Mouse (Mus musculus) lung, embryonic 16.5 days (tissue): ENCODE results near the gene Klhl2. TPM values are rescaled to one million over a fixed set of nuclear protein-coding genes. Genes with fewer than 3 reads are reported as not detected.

ENCODE experiments used
- ATAC-seq: fragments of 200-750 bp; cut with Nextera tagmentation; 2 replicates; pipeline ENCODE4 v1.8.0; 2017; ENCODE audit warnings: low read depth, mild to moderate bottlenecking, moderate library complexity
- H3K27ac ChIP-seq: fragments of 300-500 bp; sonication (generic); 2 replicates; pipeline ENCODE4 v1.5.1; 2014; ENCODE audit warnings: mild to moderate bottlenecking, control low read depth, low read length
- H3K27me3 ChIP-seq: fragments of 300-500 bp; sonication (generic); 2 replicates; pipeline ENCODE4 v1.6.1; 2014; ENCODE audit warnings: low read depth, low read length, mixed read lengths; ENCODE audit not compliant: control insufficient read depth, insufficient read depth
- H3K36me3 ChIP-seq: fragments of 300-500 bp; sonication (generic); 2 replicates; pipeline ENCODE4 v1.6.1; 2014; ENCODE audit warnings: low read length; ENCODE audit not compliant: control insufficient read depth, insufficient read depth
- H3K4me1 ChIP-seq: fragments of 300-500 bp; sonication (generic); replicated peaks from 2 replicates; pipeline ENCODE4 v1.6.1; 2014; ENCODE audit warnings: low read length, mixed read lengths; ENCODE audit not compliant: control insufficient read depth, insufficient read depth
- H3K4me2 ChIP-seq: fragments of 300-500 bp; sonication (generic); 2 replicates; pipeline ENCODE4 v1.6.1; 2014; ENCODE audit warnings: low read depth, low read length, control low read depth
- H3K4me3 ChIP-seq: fragments of 300-500 bp; sonication (generic); 2 replicates; pipeline ENCODE4 v1.5.1; 2014; ENCODE audit warnings: mild to moderate bottlenecking, low read length, control low read depth
- H3K9ac ChIP-seq: fragments of 300-500 bp; sonication (generic); 2 replicates; pipeline ENCODE4 v1.6.1; 2014; ENCODE audit warnings: low read length, control low read depth
- H3K9me3 ChIP-seq: fragments of 300-500 bp; sonication (generic); 2 replicates; pipeline ENCODE4 v1.6.1; 2016; ENCODE audit warnings: low read length; ENCODE audit not compliant: control insufficient read depth
- WGBS: fragments of 180-500 bp; shearing (Covaris S2); extraction: QIAGEN DNeasy Blood & Tissue Kit; methylation state at CpG from one replicate; pipeline ENCODE4 v1.1.7; 2014; 5-methylcytosine and 5-hydroxymethylcytosine counted together
- polyA plus RNA-seq: library from polyadenylated mRNA; unstranded; fragments of >200 nt; fragmentation: Nextera tagmentation; extraction: Ambion mirVana; gene quantifications from 2 replicates; pipeline ENCODE4 v1.2.1, GENCODE M21; 2015

The Klhl2 gene
- 3.9 and 4.2 TPM in 2 replicates for polyA plus RNA-seq

DNA sequence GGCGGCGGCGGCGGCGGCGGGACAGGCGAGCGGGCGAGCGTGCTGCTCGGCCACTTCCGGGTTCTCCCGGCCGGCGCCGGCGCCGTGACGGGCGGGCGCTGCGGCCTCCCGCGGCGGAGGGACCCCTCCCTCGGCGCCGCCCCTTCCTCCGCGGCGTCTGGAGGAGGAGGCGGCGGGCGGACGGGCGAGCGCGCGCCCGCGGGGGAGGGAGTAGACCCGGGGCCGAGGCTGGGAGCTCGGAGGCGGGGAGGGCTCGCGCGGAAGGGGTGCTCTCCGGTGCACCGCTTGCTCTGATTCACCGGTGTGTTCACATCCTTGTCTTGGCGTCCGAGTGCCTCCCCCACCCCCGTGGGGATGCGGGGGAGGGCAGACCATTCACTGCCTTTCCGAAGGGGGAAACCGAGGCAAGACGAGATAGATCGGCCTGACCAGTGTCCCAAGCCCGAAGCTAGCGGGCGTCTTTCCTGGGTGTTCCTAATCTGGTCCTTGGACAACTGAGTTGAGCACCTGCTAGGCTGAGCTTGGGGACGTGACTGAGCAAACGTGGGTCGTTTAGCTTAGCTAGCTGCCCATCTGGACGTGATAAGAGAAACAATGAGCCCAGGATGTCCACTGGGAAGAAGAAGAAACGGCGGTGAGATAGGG lies at the start of gene Klhl2:
Gene Klhl2, minus strand, starts transcription at position 121 of the 645 bp plus-strand sequence.
- H3K27ac ChIP-seq = peak within 1 kb of the TSS; percentile 36; the same call in 1 of the 2 replicates
- H3K4me3 ChIP-seq = peak within 1 kb of the TSS; percentile 91
- peak within 1 kb of the TSS; percentile 87 for H3K9ac ChIP-seq
- peak within 1 kb of the TSS; percentile 74 for H3K4me2 ChIP-seq
- no peaks in the 10 kb centered on the region for H3K9me3 ChIP-seq
- peaks cover 14% of the 10 kb centered on the region for H3K4me1 ChIP-seq
- H3K36me3 ChIP-seq = no peaks in the 10 kb centered on the region
- ATAC-seq = peak; percentile 96
- under 1% methylated on average over 54 of the region's 68 CpGs for WGBS
- no peaks in the 10 kb centered on the region for H3K27me3 ChIP-seq

DNA sequence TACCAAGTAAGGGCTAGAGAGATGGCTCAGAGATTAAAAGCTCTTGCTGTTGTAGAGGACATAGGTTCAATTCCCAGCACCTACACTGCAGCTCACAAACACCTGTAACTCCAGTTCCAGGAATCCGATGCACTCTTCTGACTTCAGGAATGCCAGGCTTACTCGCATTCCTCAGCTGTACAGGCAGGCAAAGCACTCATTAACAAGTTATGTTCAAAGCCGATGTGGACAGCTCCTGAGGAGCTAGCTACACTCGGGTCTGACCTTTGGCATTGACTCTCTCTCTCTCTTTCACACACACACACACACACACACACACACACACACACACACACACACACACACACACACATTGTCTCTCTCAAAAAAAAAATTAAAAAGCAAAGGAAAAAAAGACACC lies 48.9 kb upstream of the Klhl2 start:
- Histone ChIP-seq H3K4me2 (no peak overlapping the region), H3K27me3 (no peaks in the 10 kb centered on the region), H3K27ac (no peak overlapping the region), H3K9me3 (no peaks in the 10 kb centered on the region), H3K9ac (no peak overlapping the region), H3K4me1 (peaks cover 6% of the 10 kb centered on the region; the same call in 1 of the 2 replicates), H3K4me3 (no peak overlapping the region), H3K36me3 (no peaks in the 10 kb centered on the region)
- WGBS = 21% methylated on average over 4 of the region's 4 CpGs
- ATAC-seq = no peak

DNA sequence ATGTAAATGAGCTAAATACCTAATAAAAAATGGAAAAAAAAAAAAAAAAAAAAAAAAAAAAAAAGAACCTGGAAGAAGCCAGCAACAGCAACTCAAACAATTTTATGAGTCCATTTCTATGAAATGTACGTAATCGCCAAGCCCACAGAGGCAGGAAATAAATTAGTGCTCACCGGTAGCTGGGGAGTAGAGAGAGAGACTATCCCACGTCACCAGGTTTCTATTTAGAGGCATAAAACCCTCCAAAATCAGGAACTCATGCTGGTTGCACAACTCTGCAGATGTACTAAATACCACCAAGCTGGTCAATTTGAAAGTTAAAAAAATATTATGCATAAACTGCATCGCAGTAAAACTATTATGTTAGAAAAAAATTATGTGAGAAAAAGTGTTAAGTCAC lies 46.9 kb upstream of the Klhl2 start:
- Histone ChIP-seq H3K27ac (no peak overlapping the region), H3K9me3 (no peaks in the 10 kb centered on the region), H3K4me2 (no peak overlapping the region), H3K4me1 (peaks cover 1% of the 10 kb centered on the region; the same call in 1 of the 2 replicates), H3K9ac (no peak overlapping the region), H3K4me3 (no peak overlapping the region), H3K27me3 (no peaks in the 10 kb centered on the region), H3K36me3 (no peaks in the 10 kb centered on the region)
- WGBS = 83% methylated on average over 5 of the region's 5 CpGs
- ATAC-seq = no peak

DNA sequence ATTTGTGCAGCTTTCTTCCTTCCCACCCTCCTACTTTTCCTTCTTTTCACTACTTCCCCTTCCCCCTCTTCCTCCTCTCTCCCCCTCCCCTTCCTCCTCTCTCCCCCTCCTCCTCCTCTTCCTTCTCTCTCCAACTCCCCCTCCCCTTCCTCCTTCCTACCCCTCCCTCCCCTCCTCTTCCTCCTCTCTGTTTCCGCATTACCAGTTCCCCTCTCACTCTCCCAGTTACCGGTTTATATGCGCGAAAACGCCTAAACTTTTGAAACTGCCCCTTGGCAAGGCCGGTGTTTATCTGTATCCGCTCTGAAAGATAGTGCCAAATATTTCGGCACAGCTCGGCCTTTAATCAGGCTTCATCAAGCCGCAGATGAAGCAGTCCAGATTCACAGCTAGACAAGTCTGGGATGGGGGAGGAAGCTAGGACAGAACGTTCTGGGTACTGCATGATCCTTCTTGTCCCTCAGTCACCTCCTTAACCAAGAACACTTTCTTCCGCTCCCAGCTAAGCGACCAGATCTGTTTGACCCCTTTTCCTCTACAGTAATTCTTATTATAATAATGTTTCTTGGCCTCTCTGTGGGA lies 30.9 kb upstream of the Klhl2 start:
- no peaks in the 10 kb centered on the region for H3K9me3 ChIP-seq
- no peaks in the 10 kb centered on the region for H3K36me3 ChIP-seq
- H3K4me2 ChIP-seq = peak overlapping the region; percentile 32; the same call in 1 of the 2 replicates
- ATAC-seq = peak; percentile 83
- H3K9ac ChIP-seq = no peak overlapping the region
- H3K27me3 ChIP-seq = no peaks in the 10 kb centered on the region
- 28% methylated on average over 13 of the region's 13 CpGs for WGBS
- H3K4me3 ChIP-seq = no peak overlapping the region
- H3K27ac ChIP-seq = no peak overlapping the region
- no peaks in the 10 kb centered on the region; the same call in 1 of the 2 replicates for H3K4me1 ChIP-seq

DNA sequence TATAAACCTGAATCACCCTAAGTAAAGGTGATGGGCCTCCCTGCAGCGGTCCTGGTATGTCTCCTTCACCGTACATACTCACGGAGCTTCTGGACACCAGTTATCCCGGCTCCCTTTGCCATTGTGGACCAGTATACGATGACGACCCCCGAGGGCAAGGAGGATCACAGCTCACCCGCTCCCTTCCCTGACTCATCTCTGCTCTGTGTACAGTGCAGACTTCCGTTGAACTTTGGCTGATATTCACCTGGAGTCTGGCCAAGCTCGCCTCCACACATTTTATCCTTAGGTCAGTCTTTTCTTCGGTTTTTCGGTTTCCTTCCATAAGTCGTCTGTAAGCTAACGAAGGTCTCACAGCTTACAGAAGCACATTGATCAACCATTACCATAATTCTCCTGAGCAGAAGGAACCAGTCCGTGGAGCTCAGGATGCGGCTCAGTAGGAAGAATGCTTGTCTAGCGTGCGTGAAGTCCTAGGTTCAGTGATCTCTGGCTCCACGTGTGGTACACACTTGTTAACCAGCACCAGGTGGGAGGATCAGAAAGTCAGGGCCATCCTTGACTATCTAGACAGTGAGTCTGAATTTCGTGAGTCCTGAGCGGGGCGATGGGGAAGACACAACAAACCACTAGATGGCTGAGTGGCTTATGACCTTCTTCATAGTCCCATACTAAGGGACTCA lies 28.0 kb upstream of the Klhl2 start:
- Histone ChIP-seq H3K27me3 (no peaks in the 10 kb centered on the region), H3K36me3 (no peaks in the 10 kb centered on the region), H3K4me3 (no peak overlapping the region), H3K9ac (no peak overlapping the region), H3K9me3 (no peaks in the 10 kb centered on the region), H3K4me1 (no peaks in the 10 kb centered on the region; the same call in 1 of the 2 replicates), H3K4me2 (no peak overlapping the region), H3K27ac (no peak overlapping the region)
- 67% methylated on average over 22 of the region's 22 CpGs for WGBS
- ATAC-seq = peak; percentile 49; the same call in 1 of the 2 replicates

DNA sequence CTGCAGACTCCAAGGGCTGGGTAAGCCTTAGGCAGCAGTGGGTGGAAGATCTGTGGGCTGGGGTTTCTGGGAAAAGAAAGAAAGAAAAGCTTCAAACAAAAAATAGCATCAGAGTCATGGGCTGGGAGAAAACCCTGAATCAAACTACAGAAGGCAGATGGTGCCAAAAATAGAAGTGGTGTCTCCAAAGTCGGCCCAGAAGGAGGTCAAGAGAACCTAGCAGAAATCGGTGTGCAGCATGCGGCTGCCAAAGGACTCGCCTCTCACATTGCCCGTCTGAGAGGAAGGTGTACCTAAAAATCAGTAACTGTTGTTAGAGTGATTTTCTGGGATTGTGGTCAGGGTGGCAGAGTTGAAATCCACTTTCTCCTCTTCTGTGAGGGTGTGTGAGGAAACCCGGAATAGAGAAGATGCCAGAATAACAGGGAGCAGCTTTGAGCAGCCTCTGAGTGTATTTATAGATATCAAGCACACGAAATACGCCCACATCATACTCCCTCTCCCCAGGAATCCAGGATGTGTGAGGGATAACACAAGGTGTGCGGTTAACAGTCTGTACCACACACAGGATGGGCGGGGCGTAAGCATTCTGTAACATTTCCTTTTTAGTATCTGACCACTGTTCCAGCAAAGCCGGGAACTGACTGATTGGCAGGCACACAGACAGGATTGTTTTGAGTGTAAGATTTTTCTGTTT lies 21.8 kb upstream of the Klhl2 start:
- ATAC-seq = peak; percentile 43; the same call in 1 of the 2 replicates
- no peak overlapping the region for H3K4me2 ChIP-seq
- no peak overlapping the region for H3K27ac ChIP-seq
- 59% methylated on average over 12 of the region's 12 CpGs for WGBS
- H3K36me3 ChIP-seq = no peaks in the 10 kb centered on the region
- H3K4me1 ChIP-seq = no peaks in the 10 kb centered on the region
- H3K9ac ChIP-seq = no peak overlapping the region
- H3K9me3 ChIP-seq = 0 out of 2 replicates have a peak, but pooled peaks cover 2% of the 10 kb centered on the region
- H3K27me3 ChIP-seq = no peaks in the 10 kb centered on the region
- no peak overlapping the region for H3K4me3 ChIP-seq

DNA sequence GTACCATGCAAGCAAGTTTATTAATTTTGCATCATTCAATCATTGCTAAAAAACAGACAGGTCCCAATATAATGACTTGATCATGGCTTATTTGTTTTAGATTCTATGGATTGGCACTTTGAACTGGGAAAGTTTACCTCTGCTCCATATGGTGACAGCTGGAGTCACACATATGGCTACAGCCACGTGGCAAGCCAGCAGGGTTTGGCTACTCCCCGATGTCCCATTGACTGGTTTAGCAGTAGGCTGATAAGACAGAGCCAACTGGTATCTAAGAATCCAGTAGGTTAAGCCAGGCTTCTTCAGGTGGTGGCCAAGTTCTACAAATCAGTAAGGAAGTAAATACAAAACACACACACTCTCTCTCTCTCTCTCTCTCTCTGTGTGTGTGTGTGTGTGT lies 20.4 kb upstream of the Klhl2 start:
- no peaks in the 10 kb centered on the region for H3K36me3 ChIP-seq
- no peaks in the 10 kb centered on the region for H3K27me3 ChIP-seq
- no peak for ATAC-seq
- no peak overlapping the region for H3K4me3 ChIP-seq
- no peaks in the 10 kb centered on the region for H3K4me1 ChIP-seq
- H3K9ac ChIP-seq = no peak overlapping the region
- 0 out of 2 replicates have a peak, but pooled peaks cover 2% of the 10 kb centered on the region for H3K9me3 ChIP-seq
- H3K27ac ChIP-seq = no peak overlapping the region
- no peak overlapping the region for H3K4me2 ChIP-seq
- WGBS = 29% methylated on average over 2 of the region's 2 CpGs

DNA sequence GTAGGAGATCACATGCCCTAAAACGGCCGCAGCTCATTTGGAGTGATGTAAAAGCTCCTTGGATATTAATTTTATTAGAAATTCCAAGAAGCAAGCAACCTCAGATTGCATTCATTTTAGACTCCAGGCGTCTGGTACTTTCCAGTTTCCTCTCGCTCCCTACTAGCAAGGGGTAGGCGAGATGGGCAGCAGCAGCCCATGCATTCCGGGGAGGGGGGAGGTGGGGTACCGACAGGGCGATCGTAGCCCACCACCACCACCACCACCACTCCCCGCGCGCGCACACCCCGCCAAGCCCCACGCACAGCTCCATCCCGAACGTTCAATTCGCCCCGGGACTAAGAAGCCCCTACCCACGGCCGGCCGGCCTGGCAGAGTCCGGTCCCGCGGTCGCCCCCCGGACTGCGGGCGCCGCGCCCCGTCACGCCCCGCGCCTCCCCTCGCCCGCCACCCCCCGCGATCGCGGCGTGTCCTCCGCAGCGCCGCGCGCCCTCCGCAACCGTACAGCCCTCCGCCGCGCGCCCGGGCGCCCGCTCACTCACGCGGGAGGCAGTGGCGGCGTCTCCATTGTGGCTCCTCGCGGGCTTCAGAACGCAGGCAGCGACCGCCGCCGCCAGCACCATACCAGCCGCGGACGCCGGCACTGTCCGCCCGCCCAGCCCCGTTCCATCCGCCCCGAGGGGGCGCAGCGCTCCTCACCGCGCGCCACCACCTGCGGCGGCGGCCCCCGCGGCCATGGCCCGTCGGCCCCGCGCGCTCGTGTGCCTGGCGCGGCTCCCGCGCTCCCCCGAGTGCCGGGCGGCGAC lies 523 bp downstream of the Klhl2 start:
- peak; percentile 85 for ATAC-seq
- WGBS = under 1% methylated on average over 68 of the region's 100 CpGs

More for the DNA sequence above, 523 bp downstream of the Klhl2 start:
- H3K36me3 ChIP-seq = no peaks in the 10 kb centered on the region
- H3K4me2 ChIP-seq = peak overlapping the region; percentile 74
- H3K9ac ChIP-seq = peak overlapping the region; percentile 87
- no peaks in the 10 kb centered on the region for H3K9me3 ChIP-seq
- H3K4me3 ChIP-seq = peak overlapping the region; percentile 91
- peak overlapping the region; percentile 36; the same call in 1 of the 2 replicates for H3K27ac ChIP-seq
- no peaks in the 10 kb centered on the region for H3K27me3 ChIP-seq
- H3K4me1 ChIP-seq = peaks cover 14% of the 10 kb centered on the region
